In genomic region chr6:135198726-135199125, GRCm38 (mm10) we compare ENCODE assay signal across 8 mouse cellular contexts. TPM values are rescaled to one million over a fixed set of nuclear protein-coding genes. Genes with fewer than 3 reads are reported as not detected.
DNase-seq lines count a peak whose midpoint lies in the region; ATAC-seq and TF ChIP-seq lines count a peak whose summit lies in the region.

No protein-coding gene starts in this region.

- H3K36me3 ChIP-seq in embryonic facial prominence, embryonic 13.5 days: no peaks in the 10 kb centered on the region
- no peaks in the 10 kb centered on the region for H3K36me3 ChIP-seq in intestine, postnatal 0 days (ENCODE audit: control insufficient read depth, insufficient read depth)
- H3K36me3 ChIP-seq in neural tube, embryonic 14.5 days (ENCODE audit: control insufficient read depth, insufficient read depth, low read length): no peaks in the 10 kb centered on the region

- intact Hi-C loops in gastrocnemius, postnatal 36 days (cut with DNase I): no loop called here

- H3K27ac ChIP-seq in layer of hippocampus, adult 2 months: peak overlapping the region; percentile 96
- no peak overlapping the region for H3K27ac ChIP-seq in embryonic facial prominence, embryonic 13.5 days
- H3K27ac ChIP-seq in intestine, postnatal 0 days (ENCODE audit: low read depth, low read length): no peak overlapping the region
- no peak overlapping the region; the same call in 1 of the 2 replicates for H3K27ac ChIP-seq in neural tube, embryonic 14.5 days (ENCODE audit: low read depth, low read length)

- H3K4me3 ChIP-seq in layer of hippocampus, adult 2 months: peak overlapping the region; percentile 86
- H3K4me3 ChIP-seq in embryonic facial prominence, embryonic 13.5 days: peak overlapping the region; percentile 84
- peak overlapping the region; percentile 92 for H3K4me3 ChIP-seq in intestine, postnatal 0 days (ENCODE audit: low read depth, low read length)
- peak overlapping the region; percentile 81 for H3K4me3 ChIP-seq in neural tube, embryonic 14.5 days (ENCODE audit: low read depth, low read length)

- H3K9ac ChIP-seq in embryonic facial prominence, embryonic 13.5 days: 0 out of 2 replicates have a peak overlapping the region, but pooled peaks have one; percentile 86
- H3K9ac ChIP-seq in intestine, postnatal 0 days (ENCODE audit: low read depth, low read length): no peak overlapping the region
- peak overlapping the region; percentile 83 for H3K9ac ChIP-seq in neural tube, embryonic 14.5 days (replicated peaks; ENCODE audit: low read depth, low read length)

- no peaks in the 10 kb centered on the region for H3K27me3 ChIP-seq in embryonic facial prominence, embryonic 13.5 days
- H3K27me3 ChIP-seq in intestine, postnatal 0 days (replicated peaks; ENCODE audit: control insufficient read depth, insufficient read depth, low read length): no peaks in the 10 kb centered on the region
- no peaks in the 10 kb centered on the region for H3K27me3 ChIP-seq in neural tube, embryonic 14.5 days (ENCODE audit: control insufficient read depth, insufficient read depth, low read length)

- no peak for TF ChIP-seq CTCF in layer of hippocampus, adult 2 months (conservative IDR thresholded peaks at IDR 0.05)
- TF ChIP-seq CTCF in intestine, postnatal 0 days (IDR thresholded peaks at IDR 0.05; ENCODE audit: low read depth): no peak

- 43% methylated on average over 6 of the region's 6 CpGs for WGBS in embryonic facial prominence, embryonic 13.5 days
- 26% methylated on average over 6 of the region's 6 CpGs for WGBS in intestine, postnatal 0 days
- WGBS in neural tube, embryonic 14.5 days: 47% methylated on average over 6 of the region's 6 CpGs

- DNase-seq in layer of hippocampus, adult 2 months (ENCODE audit: low spot score in 2 of 2): no peak
- DNase-seq in layer of hippocampus, postnatal 14 days (ENCODE audit: low spot score in 2 of 2): no peak
- no peak for DNase-seq in layer of hippocampus, postnatal 10 days (ENCODE audit: low spot score in 2 of 2)
- DNase-seq in gastrocnemius, postnatal 36 days: no peak
- no peak for DNase-seq in kidney, postnatal 14 days

- peak overlapping the region; percentile 88 for H3K4me2 ChIP-seq in embryonic facial prominence, embryonic 13.5 days
- peak overlapping the region; percentile 92 for H3K4me2 ChIP-seq in intestine, postnatal 0 days (replicated peaks; ENCODE audit: low read depth)
- H3K4me2 ChIP-seq in neural tube, embryonic 14.5 days (ENCODE audit: low read depth, low read length): peak overlapping the region; percentile 89

- peaks cover 14% of the 10 kb centered on the region for H3K4me1 ChIP-seq in embryonic facial prominence, embryonic 13.5 days
- no peaks in the 10 kb centered on the region for H3K4me1 ChIP-seq in intestine, postnatal 0 days (replicated peaks; ENCODE audit: control insufficient read depth, insufficient read depth, low read length)
- peaks cover 20% of the 10 kb centered on the region for H3K4me1 ChIP-seq in neural tube, embryonic 14.5 days (ENCODE audit: control insufficient read depth, insufficient read depth, low read length)

- no peak for ATAC-seq in embryonic facial prominence, embryonic 13.5 days (ENCODE audit: insufficient number of reproducible peaks, insufficient read depth, low FRiP score, low TSS enrichment, low read depth)
- no peak for ATAC-seq in intestine, postnatal 0 days
- ATAC-seq in neural tube, embryonic 14.5 days (ENCODE audit: low read depth): no peak

- H3K9me3 ChIP-seq in embryonic facial prominence, embryonic 13.5 days: no peaks in the 10 kb centered on the region
- H3K9me3 ChIP-seq in intestine, postnatal 0 days (ENCODE audit: control insufficient read depth): no peaks in the 10 kb centered on the region
- no peaks in the 10 kb centered on the region for H3K9me3 ChIP-seq in neural tube, embryonic 14.5 days (ENCODE audit: control insufficient read depth, low read length)

RNA-seq across cellular contexts. Expression of gene Hebp1, which starts 0.9 kb away (rescaled TPM):
- 10 to 100 TPM; 74.1 to 79.1 TPM for total RNA-seq in layer of hippocampus, adult 2 months (2021)
- total RNA-seq in layer of hippocampus, postnatal 14 days (2021): 10 to 100 TPM; 54.1 to 62.0 TPM
- 7.5 TPM in 2 replicates for polyA plus RNA-seq in embryonic facial prominence, embryonic 13.5 days (2015; fragmentation: Nextera tagmentation; extraction: Ambion mirVana)
- 62.8 and 78.9 TPM in 2 replicates for polyA plus RNA-seq in intestine, postnatal 0 days (2015; fragmentation: Nextera tagmentation; extraction: Ambion mirVana)
- 1.8 and 3.0 TPM in 2 replicates for polyA plus RNA-seq in neural tube, embryonic 14.5 days (2014; fragmentation: Nextera tagmentation; extraction: Ambion mirVana)
- 10 to 100 TPM; 44.2 to 44.6 TPM for total RNA-seq in layer of hippocampus, postnatal 10 days (2021)
- total RNA-seq in gastrocnemius, postnatal 36 days (2021): 1 to 10 TPM; 6.8 to 6.9 TPM

RNA-seq across cellular contexts. Expression of gene Fam234b, which starts 0.9 kb away (rescaled TPM):
- total RNA-seq in layer of hippocampus, adult 2 months (2021): 100 to 1,000 TPM; 161 to 166 TPM
- 100 to 1,000 TPM; 122 to 133 TPM for total RNA-seq in layer of hippocampus, postnatal 14 days (2021)
- polyA plus RNA-seq in embryonic facial prominence, embryonic 13.5 days (2015; fragmentation: Nextera tagmentation; extraction: Ambion mirVana): 23.4 and 27.5 TPM in 2 replicates
- polyA plus RNA-seq in intestine, postnatal 0 days (2015; fragmentation: Nextera tagmentation; extraction: Ambion mirVana): 20.9 and 21.7 TPM in 2 replicates
- 124 and 131 TPM in 2 replicates for polyA plus RNA-seq in neural tube, embryonic 14.5 days (2014; fragmentation: Nextera tagmentation; extraction: Ambion mirVana)
- 100 to 1,000 TPM; 112 to 127 TPM for total RNA-seq in layer of hippocampus, postnatal 10 days (2021)
- total RNA-seq in gastrocnemius, postnatal 36 days (2021): 1 to 10 TPM; 2.4 to 4.3 TPM

RNA-seq across cellular contexts. Expression of gene Gsg1, which starts 55.4 kb away (rescaled TPM):
- total RNA-seq in layer of hippocampus, adult 2 months (2021): under 1 TPM in 1 of 2 experiments, not detected in 1; 0.47 TPM
- under 1 TPM in 1 of 2 experiments, not detected in 1; 0.48 TPM for total RNA-seq in layer of hippocampus, postnatal 14 days (2021)
- 0.25 and 0.65 TPM in 2 replicates for polyA plus RNA-seq in embryonic facial prominence, embryonic 13.5 days (2015; fragmentation: Nextera tagmentation; extraction: Ambion mirVana)
- 0.73 and 0.82 TPM in 2 replicates for polyA plus RNA-seq in intestine, postnatal 0 days (2015; fragmentation: Nextera tagmentation; extraction: Ambion mirVana)
- polyA plus RNA-seq in neural tube, embryonic 14.5 days (2014; fragmentation: Nextera tagmentation; extraction: Ambion mirVana): 0.27 and 0.57 TPM in 2 replicates
- not detected for total RNA-seq in layer of hippocampus, postnatal 10 days (2021)
- total RNA-seq in gastrocnemius, postnatal 36 days (2021): not detected

Comparison
In these comparisons a context has a peak if more than half of its experiments do, and no peak if none do; other contexts are left out.
1. RNA of gene Hebp1, which starts 0.9 kb away (total RNA-seq): 74.1 to 79.1 TPM in layer of hippocampus, adult 2 months, 54.1 to 62.0 TPM in layer of hippocampus, postnatal 14 days and 44.2 to 44.6 TPM in layer of hippocampus, postnatal 10 days; 6.8 to 6.9 TPM in gastrocnemius, postnatal 36 days; every median in the first group is over 4 times any median in the second.
2. RNA of gene Fam234b, which starts 0.9 kb away (total RNA-seq): 161 to 166 TPM in layer of hippocampus, adult 2 months, 122 to 133 TPM in layer of hippocampus, postnatal 14 days and 112 to 127 TPM in layer of hippocampus, postnatal 10 days; 2.4 to 4.3 TPM in gastrocnemius, postnatal 36 days; every median in the first group is over 10 times any median in the second.
3. Peak in every context shown above with its lines, with median percentiles within 50 percentile points of each other: H3K4me3 ChIP-seq and H3K4me2 ChIP-seq.